Mouse (Mus musculus) CH12.LX (cell line): ENCODE data around the gene Rnf126. TPM values are rescaled to one million over a fixed set of nuclear protein-coding genes. Genes with fewer than 3 reads are reported as not detected.

Experiments
- DNase-seq: peaks from one replicate; pipeline ENCODE4 v3.0.0-alpha.2; 2013; ENCODE audit errors: extremely low read depth
- H3K27ac ChIP-seq: 2 replicates; pipeline ENCODE4 v1.5.1; 2012; ENCODE audit warnings: low read depth, mild to moderate bottlenecking, control low read depth, moderate library complexity; ENCODE audit not compliant: insufficient read depth
- H3K27me3 ChIP-seq: replicated peaks from 2 replicates; pipeline ENCODE3; 2012; ENCODE audit warnings: inconsistent platforms
- H3K36me3 ChIP-seq, 2 experiments: replicated peaks in 1 of 2; 2 replicates each; pipeline versions ENCODE3 to v1.6.1; 2012; ENCODE audit warnings: inconsistent platforms in 1 of 2, low read length in 1 of 2, mild to moderate bottlenecking in 1 of 2, mixed read lengths in 1 of 2, moderate library complexity in 1 of 2; ENCODE audit not compliant: control insufficient read depth in 1 of 2, insufficient read depth in 1 of 2
- H3K4me1 ChIP-seq, 2 experiments: 2 replicates each; pipeline ENCODE4 v1.6.1; 2012; ENCODE audit warnings: inconsistent platforms in 1 of 2, moderate library complexity in 1 of 2; ENCODE audit not compliant: insufficient read depth in 2 of 2, control insufficient read depth in 1 of 2
- H3K4me2 ChIP-seq: 2 replicates; pipeline ENCODE4 v1.6.1; 2012; ENCODE audit warnings: low read depth, mild to moderate bottlenecking, control low read depth; ENCODE audit not compliant: poor library complexity, insufficient read depth, severe bottlenecking
- H3K4me3 ChIP-seq, 3 experiments: fragments of 150-350 bp in 1 of 3; sonication (generic) in 1 of 3; replicated peaks in 1 of 3; 2 replicates each; pipeline versions ENCODE3 to v1.5.1; 2011 to 2012; ENCODE audit warnings: low read depth in 2 of 3, low read length in 2 of 3, mild to moderate bottlenecking in 2 of 3, moderate library complexity in 2 of 3, control low read depth in 1 of 3, improper control_type of control experiment in 1 of 3, inconsistent platforms in 1 of 3, mixed read lengths in 1 of 3; ENCODE audit not compliant: poor library complexity in 1 of 3
- H3K79me2 ChIP-seq: replicated peaks from 2 replicates; pipeline ENCODE4 v1.6.1; 2012; ENCODE audit warnings: mild to moderate bottlenecking, moderate library complexity; ENCODE audit not compliant: control insufficient read depth, poor library complexity, insufficient read depth, severe bottlenecking; ENCODE audit errors: extremely low read depth
- H3K9ac ChIP-seq: 2 replicates; pipeline ENCODE4 v1.6.1; 2012; ENCODE audit warnings: low read depth, mild to moderate bottlenecking, control low read depth, moderate library complexity; ENCODE audit not compliant: insufficient read depth
- H3K9me3 ChIP-seq: replicated peaks from 2 replicates; pipeline ENCODE3; 2012; ENCODE audit warnings: low read length, inconsistent platforms, mixed read lengths
- BHLHE40 ChIP-seq: IDR thresholded peaks from 2 replicates; pipeline ENCODE4 v1.6.1; 2011; ENCODE audit warnings: mild to moderate bottlenecking, low read depth, low read length, improper control_type of control experiment
- CHD1 ChIP-seq: IDR thresholded peaks from 2 replicates; pipeline ENCODE4 v1.6.1; 2012; ENCODE audit warnings: low read depth, low read length, improper control_type of control experiment, inconsistent platforms
- CHD2 ChIP-seq: IDR thresholded peaks from 2 replicates; pipeline ENCODE4 v1.6.1; 2011; ENCODE audit warnings: low read length, improper control_type of control experiment
- CTCF ChIP-seq, 2 experiments: IDR thresholded peaks in 1 of 2; conservative IDR thresholded peaks in 1 of 2; 2 replicates each; pipeline ENCODE4 v1.5.1; 2011 to 2012; ENCODE audit warnings: low read depth in 2 of 2, low read length in 2 of 2, improper control_type of control experiment in 1 of 2, inconsistent platforms in 1 of 2, mild to moderate bottlenecking in 1 of 2, moderate library complexity in 1 of 2
- ETS1 ChIP-seq: conservative IDR thresholded peaks from 2 replicates; pipeline ENCODE4 v1.6.1; 2012; ENCODE audit warnings: low read depth, mild to moderate bottlenecking, inconsistent platforms, low read length, improper control_type of control experiment, moderate library complexity
- GABPA ChIP-seq: IDR thresholded peaks from 2 replicates; pipeline ENCODE4 v1.6.1; 2012; ENCODE audit warnings: low read depth, low read length, improper control_type of control experiment, inconsistent platforms; ENCODE audit not compliant: insufficient replicate concordance
- HCFC1 ChIP-seq: IDR thresholded peaks from 2 replicates; pipeline ENCODE4 v1.6.1; 2012; ENCODE audit warnings: low read depth, mild to moderate bottlenecking, inconsistent platforms, low read length, improper control_type of control experiment
- IRF4 ChIP-seq: IDR thresholded peaks from 2 replicates; pipeline ENCODE4 v1.6.1; 2014; ENCODE audit warnings: low read depth, mild to moderate bottlenecking, inconsistent platforms, low read length, improper control_type of control experiment
- JUN ChIP-seq: IDR thresholded peaks from 2 replicates; pipeline ENCODE4 v1.6.1; 2011; ENCODE audit warnings: low read depth, mild to moderate bottlenecking, low read length, improper control_type of control experiment, moderate library complexity; ENCODE audit not compliant: insufficient read depth
- JUND ChIP-seq: conservative IDR thresholded peaks from 2 replicates; pipeline ENCODE4 v1.6.1; 2011; ENCODE audit warnings: low read depth, low read length, improper control_type of control experiment
- NELFE ChIP-seq: IDR thresholded peaks from 2 replicates; pipeline ENCODE4 v1.6.1; 2011; ENCODE audit warnings: low read depth, low read length, improper control_type of control experiment
- POLR2A ChIP-seq: IDR thresholded peaks from 2 replicates; pipeline ENCODE4 v1.6.1; 2011; ENCODE audit warnings: low read depth, mild to moderate bottlenecking, improper control_type of control experiment, low read length
- POLR2AphosphoS2 ChIP-seq: IDR thresholded peaks from 2 replicates; pipeline ENCODE4 v1.6.1; 2011; ENCODE audit warnings: low read depth, low read length, improper control_type of control experiment
- RCOR1 ChIP-seq: conservative IDR thresholded peaks from 2 replicates; pipeline ENCODE4 v1.6.1; 2012; ENCODE audit warnings: low read depth, mild to moderate bottlenecking, inconsistent platforms, low read length, improper control_type of control experiment
- SIN3A ChIP-seq: IDR thresholded peaks from 2 replicates; pipeline ENCODE4 v1.6.1; 2012; ENCODE audit warnings: low read length, improper control_type of control experiment, inconsistent platforms
- SMC3 ChIP-seq: IDR thresholded peaks from 2 replicates; pipeline ENCODE4 v1.6.1; 2011; ENCODE audit warnings: low read depth, low read length, improper control_type of control experiment
- UBTF ChIP-seq: IDR thresholded peaks from 2 replicates; pipeline ENCODE4 v1.6.1; 2012; ENCODE audit warnings: low read depth, mild to moderate bottlenecking, inconsistent platforms, low read length, improper control_type of control experiment, moderate library complexity
- USF2 ChIP-seq: conservative IDR thresholded peaks from 2 replicates; pipeline ENCODE4 v1.6.1; 2011; ENCODE audit warnings: low read depth, low read length, improper control_type of control experiment
- ZNF384 ChIP-seq: IDR thresholded peaks from 2 replicates; pipeline ENCODE4 v1.6.1; 2012; ENCODE audit warnings: low read depth, low read length, improper control_type of control experiment, inconsistent platforms
- dilution Hi-C: fragments of 300-500 bp; cut with MboI; formaldehyde crosslinking; loops from 2 replicates; pipeline ENCODE4 v1.14.3; 2020; ENCODE audit warnings: low sequenced_read_pairs; ENCODE audit not compliant: extremely low pct_unique_long_range_greater_than_20kb, extremely low pct_ligation_motif_present
- in situ Hi-C: fragments of 300-500 bp; cut with MboI; formaldehyde crosslinking; loops from 3 replicates; pipeline ENCODE4 v1.14.3; 2019; ENCODE audit warnings: low sequenced_read_pairs, low pct_ligation_motif_present, low pct_unique_long_range_greater_than_20kb, mixed read lengths
- polyA plus RNA-seq: library from polyadenylated mRNA; unstranded; fragments of >175 nt; gene quantifications from 2 replicates; pipeline ENCODE4 v1.2.1, GENCODE M21; 2012; ENCODE audit warnings: low read depth; ENCODE audit not compliant: insufficient read length
- total RNA-seq, 2 experiments: library from RNA; depleted of rRNA; stranded (reverse); fragments of 300-350 nt in 1 of 2; fragments of >200 nt in 1 of 2; gene quantifications; 2 replicates each; pipeline ENCODE4 v1.2.3; 2012 to 2014

Gene Rnf126
- total and polyA plus RNA-seq, 3 experiments, result 32.4 to 112 (median 67.9) TPM

GRCm38 (mm10) chr10:79738259-79738658, 28.5 kb downstream of the Rnf126 start:
- no peak for DNase-seq
- H3K4me1 ChIP-seq, result no peaks in the 10 kb centered on the region
- TF ChIP-seq CHD2, result no peak
- TF ChIP-seq CTCF (conservative IDR thresholded peaks at IDR 0.05 in 1 of 2, IDR thresholded peaks at IDR 0.05 in 1 of 2; ENCODE audit: low read depth in 2 of 2, low read length in 2 of 2), result peak; percentile 36 to 61
- TF ChIP-seq HCFC1, result no peak
- TF ChIP-seq USF2, result no peak
- no peak overlapping the region for H3K4me3 ChIP-seq
- H3K36me3 ChIP-seq, result peaks cover 95 to 99% of the 10 kb centered on the region in 2 experiments
- H3K9me3 ChIP-seq, result peaks cover 33% of the 10 kb centered on the region
- dilution Hi-C loops (no loop called here), in situ Hi-C loops (no loop called here)
- no peak overlapping the region for H3K4me2 ChIP-seq
- H3K9ac ChIP-seq, result no peak overlapping the region
- no peaks in the 10 kb centered on the region for H3K27me3 ChIP-seq
- no peaks in the 10 kb centered on the region for H3K79me2 ChIP-seq
- H3K27ac ChIP-seq, result no peak overlapping the region

GRCm38 (mm10) chr10:79736706-79737105, 30.0 kb downstream of the Rnf126 start:
- DNase-seq, result no peak
- Histone ChIP-seq H3K9me3 (peaks cover 35% of the 10 kb centered on the region), H3K4me3 (no peak overlapping the region), H3K27ac (no peak overlapping the region), H3K4me1 (no peaks in the 10 kb centered on the region), H3K9ac (no peak overlapping the region), H3K27me3 (no peaks in the 10 kb centered on the region), H3K4me2 (no peak overlapping the region), H3K36me3 (peaks cover 85 to 95% of the 10 kb centered on the region in 2 experiments), H3K79me2 (no peaks in the 10 kb centered on the region)
- dilution Hi-C loops (no loop called here), in situ Hi-C loops (no loop called here)
- TF ChIP-seq ETS1, result no peak
- no peak for TF ChIP-seq USF2
- TF ChIP-seq ZNF384, result no peak
- TF ChIP-seq JUN, result no peak
- no peak for TF ChIP-seq CHD2

GRCm38 (mm10) chr10:79735361-79735760, 31.4 kb downstream of the Rnf126 start:
- Histone ChIP-seq H3K27me3 (no peaks in the 10 kb centered on the region), H3K9ac (no peak overlapping the region), H3K36me3 (peaks cover 72 to 83% of the 10 kb centered on the region in 2 experiments), H3K4me1 (no peaks in the 10 kb centered on the region), H3K4me2 (no peak overlapping the region), H3K4me3 (no peak overlapping the region), H3K27ac (no peak overlapping the region), H3K79me2 (no peaks in the 10 kb centered on the region), H3K9me3 (peaks cover 35% of the 10 kb centered on the region)
- in situ Hi-C loops, result no loop called here
- no peak for DNase-seq
- TF ChIP-seq POLR2A, result no peak
- no peak for TF ChIP-seq IRF4
- no peak for TF ChIP-seq GABPA
- no peak for TF ChIP-seq NELFE
- TF ChIP-seq HCFC1, result no peak
- no peak for TF ChIP-seq BHLHE40
- TF ChIP-seq CHD1, result no peak
- no peak for TF ChIP-seq ETS1
- no peak for TF ChIP-seq CTCF (conservative IDR thresholded peaks at IDR 0.05 in 1 of 2, IDR thresholded peaks at IDR 0.05 in 1 of 2; ENCODE audit: low read depth in 2 of 2, low read length in 2 of 2)
- no peak for TF ChIP-seq SMC3
- no peak for TF ChIP-seq USF2
- TF ChIP-seq POLR2AphosphoS2, result no peak
- TF ChIP-seq JUND, result no peak
- TF ChIP-seq SIN3A, result no peak
- no peak for TF ChIP-seq UBTF
- TF ChIP-seq JUN, result no peak
- no peak for TF ChIP-seq RCOR1
- dilution Hi-C loops, result no loop called here
